Mouse (Mus musculus): Measurements from ENCODE around the gene Hcfc2.

Gene Hcfc2

DNA sequence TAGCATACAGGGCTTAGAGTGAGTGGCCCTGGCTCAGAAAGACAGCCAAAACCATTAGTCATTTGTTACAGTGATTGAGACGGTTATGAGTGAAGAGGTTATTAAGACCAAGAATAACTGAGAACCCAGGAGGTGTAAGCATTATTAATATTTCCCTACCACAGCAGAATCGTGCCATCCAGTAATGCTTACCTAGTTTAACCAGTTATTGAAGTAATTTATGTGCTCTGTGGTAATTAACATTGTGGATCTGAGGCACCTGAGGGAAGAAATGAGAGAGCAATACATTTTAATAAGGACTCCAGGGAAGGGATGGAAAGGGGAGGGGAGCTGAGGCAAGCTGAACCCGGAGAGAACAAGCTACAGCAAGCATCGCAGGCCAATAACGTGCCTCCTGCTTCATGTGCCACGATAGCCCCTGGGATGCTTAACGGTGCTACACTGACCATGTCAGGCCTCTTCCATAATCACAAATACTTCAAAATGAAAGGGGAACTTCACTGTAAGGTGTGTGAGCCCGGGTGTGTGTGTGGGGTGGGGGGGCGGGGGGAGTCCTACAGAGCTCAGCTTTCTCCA, 75.7 kb downstream of the Hcfc2 start:
- no peak for DNase-seq (ENCODE audit: low spot score in 2 of 2)

DNA sequence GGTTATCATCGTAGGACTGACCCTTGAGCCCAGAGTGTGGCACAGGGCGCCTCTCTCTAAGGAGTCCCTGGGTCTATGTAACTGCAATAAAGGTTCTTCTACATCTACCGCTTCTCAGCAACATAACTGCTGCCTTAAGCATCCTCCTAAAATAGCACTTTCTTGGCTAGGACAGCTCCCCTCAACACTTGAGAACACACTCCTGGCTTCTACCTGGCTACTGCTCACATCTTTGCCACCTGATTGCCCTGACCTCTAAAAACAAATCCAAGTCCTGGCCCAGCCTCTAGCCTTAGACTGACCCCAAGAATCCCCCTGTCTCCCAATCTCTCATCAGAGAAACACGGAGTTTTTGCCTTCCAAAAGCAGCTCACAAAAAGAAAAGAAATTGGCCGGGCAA, 78.9 kb downstream of the Hcfc2 start:
- DNase-seq (ENCODE audit: low spot score in 2 of 2): no peak

DNA sequence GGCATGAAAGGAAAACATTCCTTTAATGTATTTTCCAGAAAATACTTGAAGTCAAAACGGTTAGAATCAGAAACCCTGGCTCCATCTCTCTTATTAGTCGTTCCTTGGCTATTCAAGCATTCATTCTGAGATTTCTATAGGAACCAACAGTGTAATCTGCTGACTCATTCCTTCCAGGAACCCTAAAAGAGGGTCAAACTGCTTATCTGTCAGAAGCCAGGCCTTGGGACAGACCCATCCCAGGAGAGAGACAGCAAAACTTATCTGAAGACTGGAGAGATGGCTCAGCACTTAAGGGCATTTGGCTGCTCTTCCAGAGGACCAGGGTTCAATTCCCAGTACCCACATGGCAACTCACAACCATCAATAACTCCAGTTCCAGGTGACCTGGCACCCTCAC, 81.1 kb downstream of the Hcfc2 start:
- no peak for DNase-seq (ENCODE audit: low spot score in 2 of 2)

DNA sequence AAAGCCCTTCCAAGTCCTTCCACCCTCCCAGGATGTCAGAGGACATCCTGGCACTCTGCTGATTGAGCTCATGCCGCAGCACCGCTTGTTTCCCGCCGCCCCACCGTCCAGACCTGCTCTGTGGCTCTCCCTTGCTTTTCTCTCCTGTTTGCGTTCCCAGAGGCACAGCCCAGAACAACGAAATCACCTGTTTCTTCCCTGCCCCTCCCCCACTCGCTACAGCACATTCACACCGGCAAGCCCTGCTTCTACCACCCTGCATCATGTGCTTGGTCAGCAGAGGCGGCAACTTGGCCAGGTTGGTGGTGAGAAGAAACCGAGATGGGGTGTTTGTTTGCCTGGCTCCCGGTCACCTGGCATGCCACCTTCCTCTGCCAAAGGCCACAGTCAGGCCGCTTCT, 81.9 kb downstream of the Hcfc2 start:
- no peak for DNase-seq (ENCODE audit: low spot score in 2 of 2)

DNA sequence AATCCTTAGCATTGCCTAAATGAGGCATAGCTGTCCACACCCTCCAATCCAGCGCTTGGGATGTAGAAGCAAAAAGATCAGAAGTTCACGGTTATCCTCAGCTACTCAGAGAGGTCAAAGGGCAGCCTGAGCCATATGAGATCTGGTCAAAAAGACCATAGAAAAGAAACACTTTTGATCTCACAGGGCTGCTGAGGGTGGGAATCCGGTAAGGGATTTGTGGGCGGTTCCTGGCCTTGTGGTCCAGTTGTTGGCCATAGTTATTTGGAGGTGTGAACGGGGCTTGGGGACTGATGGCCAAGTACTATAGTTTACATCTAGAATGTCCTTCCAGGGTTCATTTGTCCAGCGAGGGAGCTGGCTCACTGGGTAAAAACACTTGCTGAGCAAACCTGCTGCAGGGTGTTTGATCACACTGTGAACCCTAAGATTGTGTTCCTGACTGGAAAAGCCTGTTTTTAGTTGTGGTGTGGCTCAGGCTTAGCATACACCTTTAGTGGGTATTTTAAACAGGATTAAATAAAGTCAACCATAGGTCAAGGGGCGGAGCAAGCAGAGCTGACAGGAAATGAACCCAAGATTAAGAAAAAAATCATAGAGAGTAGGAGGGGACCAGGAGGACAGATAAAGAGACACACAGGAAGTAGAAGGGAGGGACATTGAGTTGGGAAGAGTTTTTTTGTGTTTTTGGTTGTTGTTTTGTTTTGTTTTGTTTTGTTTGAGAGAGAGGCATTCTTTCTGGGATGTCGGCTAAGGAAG, 83.0 kb downstream of the Hcfc2 start:
- no peak for DNase-seq (ENCODE audit: low spot score in 2 of 2)

DNA sequence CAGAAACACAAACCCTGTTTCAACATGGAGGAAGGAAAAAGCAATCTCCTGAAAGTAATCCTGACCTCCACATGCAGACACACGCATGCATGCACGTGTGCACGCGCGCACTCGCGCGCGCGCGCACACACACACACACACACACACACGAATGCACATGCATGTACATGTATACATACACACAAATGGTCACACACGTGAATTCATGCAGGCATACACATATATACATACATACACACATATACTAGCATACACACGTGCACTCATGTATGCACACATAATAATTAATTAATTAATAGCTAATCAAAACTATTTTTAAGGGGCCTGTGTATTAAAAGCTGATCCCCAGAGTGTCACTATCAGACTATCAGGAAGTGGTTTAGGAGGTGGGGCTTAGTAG, 83.9 kb downstream of the Hcfc2 start:
- no peak for DNase-seq (ENCODE audit: low spot score in 2 of 2)

DNA sequence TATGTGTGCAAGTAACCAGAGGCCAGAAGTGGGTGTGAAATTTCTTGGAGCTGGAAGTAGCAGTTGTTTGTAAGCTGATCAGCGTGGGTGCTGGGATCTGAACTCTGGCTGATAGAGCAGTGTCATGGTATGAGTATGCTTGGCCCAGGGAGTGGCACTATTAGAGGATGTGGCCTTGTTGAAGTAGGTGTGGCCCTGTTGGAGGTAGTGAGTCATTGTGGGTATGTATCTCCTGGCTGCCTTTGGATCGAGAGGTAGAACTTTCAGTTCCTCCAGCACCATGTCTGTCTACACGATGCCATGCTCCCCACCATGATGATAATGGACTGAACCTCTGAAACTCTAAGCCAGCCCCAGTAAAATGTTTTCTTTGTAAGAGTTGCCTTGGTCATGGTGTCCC, 84.4 kb downstream of the Hcfc2 start:
- DNase-seq (ENCODE audit: low spot score in 2 of 2): no peak

DNA sequence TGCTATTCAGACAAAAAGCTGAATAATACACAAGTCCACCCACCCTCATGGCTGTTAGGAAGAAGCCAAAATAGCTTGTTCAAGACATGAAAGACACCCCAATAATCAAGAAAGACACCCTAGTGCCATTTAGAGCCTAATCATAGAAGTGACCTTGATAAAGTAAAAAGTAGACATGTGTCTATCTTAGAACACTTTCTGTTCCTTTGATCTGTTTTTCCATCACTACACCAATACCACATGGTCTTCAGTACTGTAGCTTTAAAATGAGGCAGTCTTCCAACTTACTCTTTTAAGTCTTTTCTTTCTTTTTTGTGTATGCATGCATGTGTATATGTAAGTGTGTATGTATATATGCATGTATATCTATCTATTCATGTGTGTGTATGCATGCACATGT, 84.9 kb downstream of the Hcfc2 start:
- DNase-seq (ENCODE audit: low spot score in 2 of 2): no peak

DNA sequence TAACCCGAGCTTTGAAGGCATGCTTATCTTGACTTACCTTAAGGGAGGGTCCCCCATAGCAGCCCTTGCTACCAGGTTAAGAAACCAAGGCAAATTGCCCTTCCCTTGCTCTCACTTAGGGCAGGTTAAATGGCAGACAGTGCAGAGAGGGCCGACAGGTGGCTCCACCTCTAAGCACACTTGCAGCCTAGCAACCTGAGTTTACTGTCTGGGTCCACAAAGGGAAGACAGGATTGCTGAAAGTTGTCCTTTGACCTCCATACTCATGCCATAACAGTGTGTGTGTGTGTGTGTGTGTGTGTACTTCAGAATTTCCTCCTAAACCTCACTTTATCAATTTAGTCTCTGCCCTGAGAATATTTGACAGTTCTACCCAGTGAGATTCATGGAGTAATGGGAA, 86.5 kb downstream of the Hcfc2 start:
- DNase-seq (ENCODE audit: low spot score in 2 of 2): no peak

DNA sequence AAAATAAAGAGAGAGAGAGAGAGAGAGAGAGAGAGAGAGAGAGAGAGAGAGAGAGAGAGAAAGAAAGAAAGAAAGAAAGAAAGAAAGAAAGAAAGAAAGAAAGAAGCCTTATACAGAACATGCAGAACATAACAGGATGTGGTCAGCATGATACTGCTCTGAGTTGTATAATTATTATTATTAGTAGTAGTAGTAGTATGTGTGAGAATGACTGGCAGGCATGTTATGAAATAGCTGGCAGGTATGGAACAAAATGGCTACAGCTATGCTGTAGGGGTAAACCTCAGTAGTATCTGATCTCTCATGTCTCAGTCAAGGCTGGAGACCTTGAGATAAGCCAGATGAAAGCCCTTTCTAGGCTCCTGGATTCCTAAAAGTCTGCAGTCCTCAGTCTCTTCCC, 93.2 kb downstream of the Hcfc2 start:
- DNase-seq (ENCODE audit: low spot score in 2 of 2): no peak

DNA sequence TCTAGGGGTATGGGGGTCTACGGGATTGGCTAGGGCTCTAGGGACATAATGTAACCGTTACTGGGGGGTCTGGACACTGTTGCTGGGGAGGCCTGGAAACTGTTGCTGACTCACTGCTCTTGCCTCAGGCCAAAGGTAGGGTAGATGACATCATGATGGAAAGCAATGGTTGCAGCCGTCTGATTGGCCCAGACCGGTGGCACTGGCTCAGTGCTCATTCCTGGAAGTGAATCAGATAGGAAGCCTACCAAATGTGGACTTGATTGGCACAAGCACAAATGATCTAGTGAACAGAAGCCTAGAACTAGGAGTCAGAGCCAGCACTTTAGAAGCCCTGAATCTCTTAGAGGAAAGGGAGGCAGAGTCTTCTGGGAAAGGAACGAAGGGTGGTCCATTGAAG, 94.5 kb downstream of the Hcfc2 start:
- no peak for DNase-seq (ENCODE audit: low spot score in 2 of 2)

DNA sequence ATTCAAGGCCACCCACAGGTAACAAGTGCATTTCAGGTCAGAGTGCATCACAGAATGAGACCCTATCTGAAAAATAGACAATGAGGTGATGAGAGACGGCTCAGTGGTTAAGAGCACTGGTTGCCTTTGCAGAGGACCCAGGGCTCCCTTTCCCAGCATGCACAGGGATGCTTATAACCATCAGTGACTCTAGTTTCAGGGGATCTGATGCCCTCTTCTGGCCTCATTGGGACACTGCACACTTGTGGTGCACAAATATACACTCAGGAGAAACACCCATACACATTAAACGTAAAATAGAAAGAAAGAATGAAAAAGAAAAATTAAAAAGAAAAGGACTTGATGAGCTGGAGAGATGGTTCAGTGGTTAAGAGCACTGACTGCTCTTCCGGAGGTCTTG, 95.8 kb downstream of the Hcfc2 start:
- no peak for DNase-seq (ENCODE audit: low spot score in 2 of 2)
